Mouse (Mus musculus) lung, adult 10 weeks (tissue): ENCODE results near the gene Tubb4a. TPM values are rescaled to one million over a fixed set of nuclear protein-coding genes. Genes with fewer than 3 reads are reported as not detected.

Experiments used
- polyA plus RNA-seq: library from polyadenylated mRNA; stranded (reverse); fragments of 350-450 nt; fragmentation: Illumina TruSeq; extraction: RNeasy Lipid Tissue Mini Kit (QIAGEN cat#74804); gene quantifications from one replicate; pipeline ENCODE4 v1.2.3, GENCODE M21; 2014; ENCODE audit warnings: low read depth, low replicate concordance; ENCODE audit not compliant: insufficient read depth

Gene Tubb4a
- 15.2 TPM for polyA plus RNA-seq

DNA sequence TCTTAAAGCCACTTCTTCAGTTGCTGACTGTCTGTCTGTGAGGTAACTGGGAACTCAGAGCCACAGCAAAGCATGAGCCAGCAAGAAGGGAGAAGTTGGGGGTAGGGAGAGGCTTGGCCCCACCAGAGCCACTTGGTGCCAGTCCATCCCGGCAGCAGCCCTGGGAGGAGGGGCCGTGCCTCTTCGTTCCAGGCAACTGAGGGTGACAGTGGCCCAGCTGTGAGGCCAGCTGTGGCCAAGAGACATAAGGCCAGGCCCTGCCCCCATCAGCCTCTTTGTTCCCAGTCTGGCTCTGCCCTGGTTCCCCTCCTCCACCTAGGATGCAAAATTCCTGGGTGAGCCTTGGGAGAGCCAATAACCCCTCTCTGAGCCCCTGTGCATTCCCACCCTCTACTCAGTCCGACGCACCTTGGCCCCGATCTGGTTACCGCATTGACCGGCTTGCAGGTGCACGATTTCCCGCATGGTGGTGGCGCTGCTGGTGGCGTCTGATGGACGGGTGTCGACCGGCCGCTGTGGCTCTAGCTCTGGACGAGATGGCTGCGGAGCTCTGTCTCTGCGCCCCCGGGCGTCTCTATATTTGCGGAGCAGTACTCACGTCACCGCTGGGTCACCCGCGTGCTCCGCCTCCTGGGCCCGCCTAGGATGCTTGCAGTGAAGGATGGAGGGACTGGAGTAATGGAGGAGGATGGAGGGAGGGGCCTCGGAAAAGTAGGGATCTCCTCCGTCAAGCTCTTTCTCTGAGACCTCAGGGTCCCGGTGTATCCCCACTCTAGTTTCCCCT lies at the start of gene Tubb4a:
TSS of gene Tubb4a (minus strand) at position 734 of the 784 bp plus-strand sequence.

DNA sequence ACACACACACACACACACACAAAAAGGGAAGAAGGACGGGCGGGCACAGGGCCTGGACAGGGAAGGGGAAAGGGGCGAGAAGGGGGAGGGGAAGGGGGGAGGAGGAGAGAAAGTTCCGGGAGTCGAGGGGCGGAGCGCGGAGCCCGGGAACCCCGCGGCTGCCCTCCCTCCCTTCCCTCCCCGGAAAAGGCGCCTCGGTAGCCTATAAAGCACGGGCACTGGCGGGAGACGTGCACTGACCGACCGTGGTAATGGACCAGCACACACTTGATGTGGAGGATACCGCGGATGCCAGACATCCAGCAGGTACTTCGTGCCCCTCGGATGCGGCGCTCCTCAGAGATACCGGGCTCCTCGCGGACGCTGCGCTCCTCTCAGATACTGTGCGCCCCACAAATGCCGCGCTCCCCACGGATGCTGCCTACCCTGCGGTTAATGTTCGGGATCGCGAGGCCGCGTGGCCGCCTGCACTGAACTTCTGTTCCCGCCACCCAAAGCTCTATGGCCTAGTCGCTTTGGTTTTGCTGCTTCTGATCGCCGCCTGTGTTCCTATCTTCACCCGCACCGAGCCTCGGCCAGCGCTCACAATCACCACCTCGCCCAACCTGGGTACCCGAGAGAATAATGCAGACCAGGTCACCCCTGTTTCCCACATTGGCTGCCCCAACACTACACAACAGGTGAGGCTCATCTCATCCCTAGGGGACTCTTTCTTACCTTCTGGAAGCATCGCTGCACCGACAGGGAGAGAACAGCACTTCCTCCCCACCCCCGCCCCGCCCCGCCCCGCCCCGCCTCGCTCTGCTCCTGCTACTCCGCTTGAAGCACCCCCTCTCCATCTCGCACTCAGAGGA lies 17.8 kb upstream of the Tubb4a start, which contains the start of gene Tnfsf9:
TSS of gene Tnfsf9 (plus strand) at position 145 of the 854 bp plus-strand sequence.

DNA sequence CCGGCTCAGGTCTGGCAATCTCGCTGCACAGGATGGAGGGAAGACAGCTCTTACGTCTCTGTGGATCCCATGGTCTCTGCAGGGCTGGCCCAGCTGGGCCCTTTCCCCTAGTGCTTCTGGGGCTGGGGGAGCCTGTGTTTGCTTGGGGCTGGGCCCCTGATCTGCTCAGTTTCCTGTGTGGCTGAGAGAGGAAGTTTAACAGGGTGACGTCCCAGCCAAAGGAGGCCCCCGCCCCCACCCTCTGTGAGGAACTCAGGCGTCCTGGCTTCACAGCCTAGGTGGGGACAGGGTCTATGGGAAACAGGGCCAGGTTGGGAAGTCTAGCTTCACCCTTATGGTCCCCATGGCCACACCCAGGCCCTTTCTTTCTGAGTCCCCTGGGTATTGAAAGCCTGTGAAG lies 9.2 kb downstream of the Tubb4a start, which contains the start of gene Dennd1c:
TSS of gene Dennd1c (minus strand) at position 179 of the 400 bp plus-strand sequence.

DNA sequence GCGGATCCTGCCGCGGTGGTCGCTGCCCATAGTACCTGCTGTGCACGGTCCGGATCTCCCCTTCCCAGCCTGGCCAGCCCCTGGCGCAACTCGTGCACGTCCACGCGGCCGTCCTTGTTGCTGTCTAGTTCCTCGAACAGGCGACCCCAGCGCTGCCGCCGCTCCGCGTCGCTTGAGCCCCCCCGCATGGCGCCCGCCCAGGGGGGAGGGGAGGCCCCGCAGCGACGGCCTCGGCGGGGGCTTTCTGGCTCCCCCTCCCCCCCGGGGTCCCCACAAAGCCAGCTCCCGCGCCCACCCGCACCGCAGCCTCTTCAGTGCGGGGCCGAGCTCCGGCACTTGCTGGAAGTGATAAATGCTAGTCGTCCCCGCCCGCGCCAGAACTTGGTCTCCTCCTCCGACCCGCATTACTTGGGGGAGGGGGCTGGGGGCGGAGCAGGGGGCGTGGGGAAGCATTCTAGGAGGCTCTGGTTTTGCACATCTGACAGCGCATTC lies 28.1 kb downstream of the Tubb4a start, which contains the start of gene Slc25a23:
TSS of gene Slc25a23 (minus strand) at position 378 of the 492 bp plus-strand sequence.

DNA sequence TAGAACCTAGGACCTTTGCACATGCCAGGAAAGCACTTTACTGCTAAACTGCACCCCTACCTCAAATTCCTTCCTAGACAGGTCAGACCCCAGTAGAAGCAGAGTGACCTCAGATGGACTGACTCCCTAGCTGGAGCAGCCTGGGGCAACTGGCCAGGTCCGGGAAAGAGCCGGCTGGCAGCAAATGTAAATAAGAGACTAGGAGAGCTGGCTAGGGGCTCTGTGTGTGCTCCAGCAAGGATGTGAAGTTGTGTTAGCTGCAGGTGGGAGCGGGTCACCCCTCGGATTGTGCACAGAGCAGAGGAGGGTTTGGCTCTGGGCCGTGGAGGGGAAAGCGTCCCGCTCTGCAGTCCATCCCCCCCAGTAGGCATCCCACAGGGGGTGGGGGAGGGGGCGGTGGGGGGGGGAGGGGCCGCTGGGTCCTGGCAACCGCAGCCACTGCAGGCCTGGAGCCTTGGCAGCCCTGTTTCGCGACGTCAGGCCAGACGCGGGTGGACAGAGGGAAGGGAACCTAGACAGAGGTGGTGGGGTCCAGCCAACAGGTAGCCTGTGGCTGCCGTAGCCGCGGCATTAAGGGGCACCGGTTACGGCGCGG lies 28.6 kb downstream of the Tubb4a start, which contains the start of gene Crb3:
TSS of gene Crb3 (plus strand) at position 215 of the 595 bp plus-strand sequence.

DNA sequence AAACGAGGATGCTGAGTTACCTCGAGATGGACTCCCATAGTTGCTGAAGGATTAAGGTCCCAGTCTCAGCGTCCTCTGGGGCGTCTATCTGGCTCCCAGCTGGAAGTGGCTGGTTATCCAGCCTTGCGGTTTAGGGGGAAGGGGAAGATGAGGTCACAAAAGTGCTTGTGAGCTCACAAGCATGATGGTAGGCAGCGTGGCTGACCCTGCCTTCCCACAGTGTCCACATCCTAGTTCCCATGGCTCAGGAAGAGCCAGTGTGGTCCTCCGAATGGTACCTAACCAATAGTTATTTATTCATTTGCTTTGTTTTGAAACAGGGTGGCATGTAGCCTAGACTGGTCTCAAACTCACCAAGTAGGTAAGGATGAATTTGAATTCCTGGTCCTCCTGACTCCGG lies 46.0 kb downstream of the Tubb4a start, which contains the start of gene Slc25a41:
TSS of gene Slc25a41 (minus strand) at position 101 of the 400 bp plus-strand sequence.

DNA sequence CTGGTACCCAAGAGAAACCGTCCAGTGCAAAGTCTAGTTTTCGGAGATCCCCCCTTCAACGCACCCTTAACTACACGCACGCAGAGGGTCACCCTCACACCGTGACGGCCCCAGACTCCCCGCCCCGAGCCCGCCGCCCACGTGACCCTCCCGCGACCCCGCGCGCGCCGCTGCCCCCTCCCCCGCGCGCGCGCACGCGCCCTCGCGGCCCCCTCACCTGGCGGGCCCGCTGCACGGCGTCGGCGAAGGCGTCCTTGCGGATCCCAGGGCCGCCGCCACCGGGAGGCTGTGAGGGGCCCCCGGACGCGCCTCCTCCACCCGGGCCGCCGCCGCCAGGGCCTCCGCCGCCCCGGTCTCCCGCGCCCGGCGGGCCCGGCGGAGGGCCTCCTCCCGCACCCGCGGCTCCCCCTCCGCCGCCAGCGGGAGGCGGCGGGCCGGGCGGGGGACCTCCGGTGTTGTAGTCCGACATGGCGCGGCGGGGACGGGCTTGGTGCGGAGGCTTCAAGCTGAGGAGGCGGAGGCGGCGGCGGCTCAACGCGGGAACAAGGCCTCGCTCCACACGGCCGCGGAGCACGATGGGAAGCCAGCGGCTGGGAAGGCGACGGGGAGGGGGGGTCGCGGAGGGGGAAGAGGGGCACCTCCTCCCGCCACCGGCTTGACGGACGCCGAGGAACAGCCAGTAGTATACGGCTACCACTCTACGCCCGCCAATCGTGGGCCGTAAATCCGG lies 56.5 kb downstream of the Tubb4a start, which contains the start of gene Khsrp:
TSS of gene Khsrp (minus strand) at position 592 of the 730 bp plus-strand sequence.

Other genes with a start within 250 kb of the Tubb4a start
- not detected for gene Acsbg2, start 213.3 kb downstream of the Tubb4a start, polyA plus RNA-seq
- 0.19 TPM for gene 1700061G19Rik, start 212.3 kb downstream of the Tubb4a start, polyA plus RNA-seq
- gene Mllt1, start 152.4 kb downstream of the Tubb4a start, polyA plus RNA-seq, result 16.5 TPM
- gene Acer1, start 105.7 kb downstream of the Tubb4a start, polyA plus RNA-seq, result not detected
- gene Clpp, start 97.5 kb downstream of the Tubb4a start, polyA plus RNA-seq, result 51.4 TPM
- 28.8 TPM for gene Alkbh7, start 90.4 kb downstream of the Tubb4a start, polyA plus RNA-seq
- not detected for gene Pspn, start 87.8 kb downstream of the Tubb4a start, polyA plus RNA-seq
- 31.3 TPM for gene Gtf2f1, start 76.5 kb downstream of the Tubb4a start, polyA plus RNA-seq
- not detected for gene Gm17949, start 76.3 kb downstream of the Tubb4a start, polyA plus RNA-seq
- 17.6 TPM for gene Khsrp, start 56.3 kb downstream of the Tubb4a start, polyA plus RNA-seq
- not detected for gene Slc25a41, start 46.1 kb downstream of the Tubb4a start, polyA plus RNA-seq
- gene Crb3, start 28.7 kb downstream of the Tubb4a start, polyA plus RNA-seq, result 65.6 TPM
- 22.4 TPM for gene Slc25a23, start 27.9 kb downstream of the Tubb4a start, polyA plus RNA-seq
- 6.3 TPM for gene Dennd1c, start 9.3 kb downstream of the Tubb4a start, polyA plus RNA-seq
- 7.4 TPM for gene Tnfsf9, start 17.5 kb upstream of the Tubb4a start, polyA plus RNA-seq
- gene Cd70, start 62.0 kb upstream of the Tubb4a start, polyA plus RNA-seq, result not detected
- gene Tnfsf14, start 106.4 kb upstream of the Tubb4a start, polyA plus RNA-seq, result 1.2 TPM
- 224 TPM for gene C3, start 140.4 kb upstream of the Tubb4a start, polyA plus RNA-seq
- gene Gpr108, start 160.7 kb upstream of the Tubb4a start, polyA plus RNA-seq, result 39.6 TPM
- gene Trip10, start 161.7 kb upstream of the Tubb4a start, polyA plus RNA-seq, result 37.0 TPM
- 12.2 TPM for gene Vav1, start 191.3 kb upstream of the Tubb4a start, polyA plus RNA-seq